Mouse (Mus musculus): ENCODE measurements at regions not wholly inside any gene's neighbourhood (a gene's known extent, or its start where the extent isn't known, plus 50 kb on each side); places are given as distances from the start of the nearest gene placed in this dataset.

- WGBS = 84% methylated on average over 3 of the region's 3 CpGs
- Histone ChIP-seq H3K9me3 (replicated peaks; ENCODE audit: control insufficient read depth, low read length) (no peaks in the 10 kb centered on the region), H3K9ac (replicated peaks; ENCODE audit: low read length) (no peak overlapping the region), H3K36me3 (replicated peaks; ENCODE audit: control insufficient read depth, insufficient read depth, low read depth, low read length) (no peaks in the 10 kb centered on the region), H3K4me3 (ENCODE audit: low read depth, low read length) (no peak overlapping the region), H3K4me1 (ENCODE audit: control insufficient read depth, insufficient read depth, low read length) (no peaks in the 10 kb centered on the region), H3K27ac (replicated peaks; ENCODE audit: low read depth, low read length) (no peak overlapping the region), H3K4me2 (ENCODE audit: low read depth, low read length) (no peak overlapping the region), H3K27me3 (ENCODE audit: control insufficient read depth, insufficient read depth, low read length) (no peaks in the 10 kb centered on the region)
- ATAC-seq (replicated peaks; ENCODE audit: insufficient number of reproducible peaks, low FRiP score, low TSS enrichment, low read depth) (no peak), DNase-seq (ENCODE audit: low spot score) (no peak)
Observed at GRCm38 (mm10) chr15:67823226-67823625, 1322.5 kb upstream of the Lrrc6 start.

GRCm38 (mm10) chr15:67799871-67800270, 1299.2 kb upstream of the Lrrc6 start:
- 69% methylated on average over 1 of the region's 1 CpGs for whole genome bisulfite sequencing
- Histone ChIP-seq H3K36me3 (replicated peaks; ENCODE audit: control insufficient read depth, insufficient read depth, low read depth, low read length) (no peaks in the 10 kb centered on the region), H3K27ac (replicated peaks; ENCODE audit: low read depth, low read length) (no peak overlapping the region), H3K9me3 (replicated peaks; ENCODE audit: control insufficient read depth, low read length) (no peaks in the 10 kb centered on the region), H3K4me3 (ENCODE audit: low read depth, low read length) (no peak overlapping the region), H3K4me1 (ENCODE audit: control insufficient read depth, insufficient read depth, low read length) (no peaks in the 10 kb centered on the region), H3K9ac (replicated peaks; ENCODE audit: low read length) (no peak overlapping the region), H3K27me3 (ENCODE audit: control insufficient read depth, insufficient read depth, low read length) (no peaks in the 10 kb centered on the region), H3K4me2 (ENCODE audit: low read depth, low read length) (no peak overlapping the region)
- DNase-seq (ENCODE audit: low spot score) (no peak), ATAC-seq (replicated peaks; ENCODE audit: insufficient number of reproducible peaks, low FRiP score, low TSS enrichment, low read depth) (no peak)

GRCm38 (mm10) chr15:67795578-67795977, 1294.9 kb upstream of the Lrrc6 start:
- H3K9ac ChIP-seq (replicated peaks; ENCODE audit: low read length) = no peak overlapping the region
- H3K4me3 ChIP-seq (ENCODE audit: low read depth, low read length) = no peak overlapping the region
- no peak overlapping the region for H3K27ac ChIP-seq (replicated peaks; ENCODE audit: low read depth, low read length)
- H3K27me3 ChIP-seq (ENCODE audit: control insufficient read depth, insufficient read depth, low read length) = no peaks in the 10 kb centered on the region
- H3K36me3 ChIP-seq (replicated peaks; ENCODE audit: control insufficient read depth, insufficient read depth, low read depth, low read length) = no peaks in the 10 kb centered on the region
- no peak for ATAC-seq (replicated peaks; ENCODE audit: insufficient number of reproducible peaks, low FRiP score, low TSS enrichment, low read depth)
- DNase-seq (ENCODE audit: low spot score) = no peak
- no peaks in the 10 kb centered on the region for H3K4me1 ChIP-seq (ENCODE audit: control insufficient read depth, insufficient read depth, low read length)
- WGBS = 84% methylated on average over 2 of the region's 2 CpGs
- H3K9me3 ChIP-seq (replicated peaks; ENCODE audit: control insufficient read depth, low read length) = no peaks in the 10 kb centered on the region
- no peak overlapping the region for H3K4me2 ChIP-seq (ENCODE audit: low read depth, low read length)

GRCm38 (mm10) chr15:67792822-67793221, 1292.1 kb upstream of the Lrrc6 start:
- Histone ChIP-seq H3K4me1 (ENCODE audit: control insufficient read depth, insufficient read depth, low read length) (no peaks in the 10 kb centered on the region), H3K4me3 (ENCODE audit: low read depth, low read length) (no peak overlapping the region), H3K9me3 (replicated peaks; ENCODE audit: control insufficient read depth, low read length) (no peaks in the 10 kb centered on the region), H3K27me3 (ENCODE audit: control insufficient read depth, insufficient read depth, low read length) (no peaks in the 10 kb centered on the region), H3K4me2 (ENCODE audit: low read depth, low read length) (no peak overlapping the region), H3K9ac (replicated peaks; ENCODE audit: low read length) (no peak overlapping the region), H3K36me3 (replicated peaks; ENCODE audit: control insufficient read depth, insufficient read depth, low read depth, low read length) (no peaks in the 10 kb centered on the region), H3K27ac (replicated peaks; ENCODE audit: low read depth, low read length) (no peak overlapping the region)
- DNase-seq (ENCODE audit: low spot score) = no peak
- no peak for ATAC-seq (replicated peaks; ENCODE audit: insufficient number of reproducible peaks, low FRiP score, low TSS enrichment, low read depth)

GRCm38 (mm10) chr15:67788587-67788986, 1287.9 kb upstream of the Lrrc6 start:
- Histone ChIP-seq H3K9me3 (replicated peaks; ENCODE audit: control insufficient read depth, low read length) (no peaks in the 10 kb centered on the region), H3K4me2 (ENCODE audit: low read depth, low read length) (no peak overlapping the region), H3K27me3 (ENCODE audit: control insufficient read depth, insufficient read depth, low read length) (no peaks in the 10 kb centered on the region), H3K36me3 (replicated peaks; ENCODE audit: control insufficient read depth, insufficient read depth, low read depth, low read length) (no peaks in the 10 kb centered on the region), H3K4me3 (ENCODE audit: low read depth, low read length) (no peak overlapping the region), H3K4me1 (ENCODE audit: control insufficient read depth, insufficient read depth, low read length) (no peaks in the 10 kb centered on the region), H3K27ac (replicated peaks; ENCODE audit: low read depth, low read length) (no peak overlapping the region), H3K9ac (replicated peaks; ENCODE audit: low read length) (no peak overlapping the region)
- ATAC-seq (replicated peaks; ENCODE audit: insufficient number of reproducible peaks, low FRiP score, low TSS enrichment, low read depth) = no peak
- DNase-seq (ENCODE audit: low spot score) = no peak

GRCm38 (mm10) chr15:67785583-67785982, 1284.9 kb upstream of the Lrrc6 start:
- Histone ChIP-seq H3K4me3 (ENCODE audit: low read depth, low read length) (no peak overlapping the region), H3K9ac (replicated peaks; ENCODE audit: low read length) (no peak overlapping the region), H3K9me3 (replicated peaks; ENCODE audit: control insufficient read depth, low read length) (no peaks in the 10 kb centered on the region), H3K36me3 (replicated peaks; ENCODE audit: control insufficient read depth, insufficient read depth, low read depth, low read length) (no peaks in the 10 kb centered on the region), H3K27me3 (ENCODE audit: control insufficient read depth, insufficient read depth, low read length) (no peaks in the 10 kb centered on the region), H3K27ac (replicated peaks; ENCODE audit: low read depth, low read length) (no peak overlapping the region), H3K4me1 (ENCODE audit: control insufficient read depth, insufficient read depth, low read length) (no peaks in the 10 kb centered on the region), H3K4me2 (ENCODE audit: low read depth, low read length) (no peak overlapping the region)
- ATAC-seq (replicated peaks; ENCODE audit: insufficient number of reproducible peaks, low FRiP score, low TSS enrichment, low read depth) = no peak
- 81% methylated on average over 2 of the region's 2 CpGs for WGBS
- DNase-seq (ENCODE audit: low spot score) = no peak

GRCm38 (mm10) chr15:67783754-67784153, 1283.0 kb upstream of the Lrrc6 start:
- Histone ChIP-seq H3K4me1 (ENCODE audit: control insufficient read depth, insufficient read depth, low read length) (no peaks in the 10 kb centered on the region), H3K27ac (replicated peaks; ENCODE audit: low read depth, low read length) (no peak overlapping the region), H3K9ac (replicated peaks; ENCODE audit: low read length) (no peak overlapping the region), H3K9me3 (replicated peaks; ENCODE audit: control insufficient read depth, low read length) (no peaks in the 10 kb centered on the region), H3K4me2 (ENCODE audit: low read depth, low read length) (no peak overlapping the region), H3K36me3 (replicated peaks; ENCODE audit: control insufficient read depth, insufficient read depth, low read depth, low read length) (no peaks in the 10 kb centered on the region), H3K4me3 (ENCODE audit: low read depth, low read length) (no peak overlapping the region), H3K27me3 (ENCODE audit: control insufficient read depth, insufficient read depth, low read length) (no peaks in the 10 kb centered on the region)
- no peak for ATAC-seq (replicated peaks; ENCODE audit: insufficient number of reproducible peaks, low FRiP score, low TSS enrichment, low read depth)
- 70% methylated on average over 1 of the region's 1 CpGs for WGBS
- DNase-seq (ENCODE audit: low spot score) = no peak

- Histone ChIP-seq H3K9me3 (replicated peaks; ENCODE audit: control insufficient read depth, low read length) (no peaks in the 10 kb centered on the region), H3K4me1 (ENCODE audit: control insufficient read depth, insufficient read depth, low read length) (no peaks in the 10 kb centered on the region), H3K36me3 (replicated peaks; ENCODE audit: control insufficient read depth, insufficient read depth, low read depth, low read length) (no peaks in the 10 kb centered on the region), H3K4me3 (ENCODE audit: low read depth, low read length) (no peak overlapping the region), H3K4me2 (ENCODE audit: low read depth, low read length) (no peak overlapping the region), H3K27ac (replicated peaks; ENCODE audit: low read depth, low read length) (no peak overlapping the region), H3K9ac (replicated peaks; ENCODE audit: low read length) (no peak overlapping the region), H3K27me3 (ENCODE audit: control insufficient read depth, insufficient read depth, low read length) (no peaks in the 10 kb centered on the region)
- ATAC-seq (replicated peaks; ENCODE audit: insufficient number of reproducible peaks, low FRiP score, low TSS enrichment, low read depth) (no peak), DNase-seq (ENCODE audit: low spot score) (no peak)
- 85% methylated on average over 4 of the region's 4 CpGs for WGBS
Observed at GRCm38 (mm10) chr15:67782505-67782904, 1281.8 kb upstream of the Lrrc6 start.

GRCm38 (mm10) chr15:67780856-67781255, 1280.1 kb upstream of the Lrrc6 start:
- H3K4me2 ChIP-seq (ENCODE audit: low read depth, low read length) = no peak overlapping the region
- H3K9ac ChIP-seq (replicated peaks; ENCODE audit: low read length) = no peak overlapping the region
- H3K27ac ChIP-seq (replicated peaks; ENCODE audit: low read depth, low read length) = no peak overlapping the region
- no peaks in the 10 kb centered on the region for H3K4me1 ChIP-seq (ENCODE audit: control insufficient read depth, insufficient read depth, low read length)
- no peaks in the 10 kb centered on the region for H3K9me3 ChIP-seq (replicated peaks; ENCODE audit: control insufficient read depth, low read length)
- H3K4me3 ChIP-seq (ENCODE audit: low read depth, low read length) = no peak overlapping the region
- 84% methylated on average over 2 of the region's 2 CpGs for WGBS
- ATAC-seq (replicated peaks; ENCODE audit: insufficient number of reproducible peaks, low FRiP score, low TSS enrichment, low read depth) (no peak), DNase-seq (ENCODE audit: low spot score) (no peak)
- no peaks in the 10 kb centered on the region for H3K27me3 ChIP-seq (ENCODE audit: control insufficient read depth, insufficient read depth, low read length)
- no peaks in the 10 kb centered on the region for H3K36me3 ChIP-seq (replicated peaks; ENCODE audit: control insufficient read depth, insufficient read depth, low read depth, low read length)
